Mouse (Mus musculus): ENCODE measurements around the gene Cfc1. TPM values are rescaled to one million over a fixed set of nuclear protein-coding genes. Genes with fewer than 3 reads are reported as not detected.
"Not testable (repeated sequence)": the region's sequence is repeated elsewhere in the genome, so short reads cannot be mapped to it uniquely, and the experiment has no call there.

The Cfc1 gene
- polyA plus RNA-seq, 2 experiments, result 0.40 to 1.0 TPM

GRCm38 (mm10) chr1:34513068-34513467, 22.4 kb upstream of the Cfc1 start:
- DNase-seq (ENCODE audit: low spot score) (no peak), ATAC-seq (ENCODE audit: low FRiP score, low read depth) (no peak)
- Histone ChIP-seq H3K27me3 (ENCODE audit: control insufficient read depth, insufficient read depth, low read length) (no peaks in the 10 kb centered on the region), H3K4me1 (ENCODE audit: control insufficient read depth, insufficient read depth, low read length) (peaks cover 4% of the 10 kb centered on the region; the same call in 1 of the 2 replicates), H3K27ac (replicated peaks; ENCODE audit: low read depth, low read length) (no peak overlapping the region), H3K4me3 (replicated peaks; ENCODE audit: low read length) (no peak overlapping the region), H3K9ac (ENCODE audit: low read depth, low read length, severe bottlenecking) (no peak overlapping the region), H3K9me3 (ENCODE audit: control insufficient read depth, low read length) (0 out of 2 replicates have a peak, but pooled peaks cover 3% of the 10 kb centered on the region), H3K36me3 (ENCODE audit: control insufficient read depth, insufficient read depth, low read length) (no peaks in the 10 kb centered on the region), H3K4me2 (replicated peaks; ENCODE audit: low read depth, low read length, severe bottlenecking) (no peak overlapping the region)
- WGBS, result 75% methylated on average over 4 of the region's 4 CpGs
- TF ChIP-seq POLR2A (IDR thresholded peaks at IDR 0.05; ENCODE audit: borderline replicate concordance, extremely low read depth, insufficient read depth, insufficient read length), result no peak

- TF ChIP-seq POLR2A (IDR thresholded peaks at IDR 0.05; ENCODE audit: borderline replicate concordance, extremely low read depth, insufficient read depth, insufficient read length), result no peak
- no peak overlapping the region for H3K9ac ChIP-seq (ENCODE audit: low read depth, low read length, severe bottlenecking)
- no peak overlapping the region for H3K4me2 ChIP-seq (replicated peaks; ENCODE audit: low read depth, low read length, severe bottlenecking)
- DNase-seq (ENCODE audit: low spot score), result peak; percentile 4
- WGBS, result 20% methylated on average over 5 of the region's 5 CpGs
- no peaks in the 10 kb centered on the region for H3K36me3 ChIP-seq (ENCODE audit: control insufficient read depth, insufficient read depth, low read length)
- no peak overlapping the region for H3K4me3 ChIP-seq (replicated peaks; ENCODE audit: low read length)
- 0 out of 2 replicates have a peak, but pooled peaks cover 3% of the 10 kb centered on the region for H3K9me3 ChIP-seq (ENCODE audit: control insufficient read depth, low read length)
- no peak overlapping the region for H3K27ac ChIP-seq (replicated peaks; ENCODE audit: low read depth, low read length)
- H3K4me1 ChIP-seq (ENCODE audit: control insufficient read depth, insufficient read depth, low read length), result no peaks in the 10 kb centered on the region
- ATAC-seq (ENCODE audit: low FRiP score, low read depth), result no peak
- no peaks in the 10 kb centered on the region for H3K27me3 ChIP-seq (ENCODE audit: control insufficient read depth, insufficient read depth, low read length)
Observed at GRCm38 (mm10) chr1:34516595-34516994, 18.9 kb upstream of the Cfc1 start.

GRCm38 (mm10) chr1:34517297-34517696, 18.2 kb upstream of the Cfc1 start:
- 46% methylated on average over 6 of the region's 6 CpGs for WGBS
- not testable (repeated sequence) for H3K9ac ChIP-seq (ENCODE audit: low read depth, low read length, severe bottlenecking); H3K4me3 ChIP-seq (replicated peaks; ENCODE audit: low read length); H3K27ac ChIP-seq (replicated peaks; ENCODE audit: low read depth, low read length); H3K4me1 ChIP-seq (ENCODE audit: control insufficient read depth, insufficient read depth, low read length); H3K9me3 ChIP-seq (ENCODE audit: control insufficient read depth, low read length); H3K36me3 ChIP-seq (ENCODE audit: control insufficient read depth, insufficient read depth, low read length); DNase-seq (ENCODE audit: low spot score); ATAC-seq (ENCODE audit: low FRiP score, low read depth); H3K27me3 ChIP-seq (ENCODE audit: control insufficient read depth, insufficient read depth, low read length); H3K4me2 ChIP-seq (replicated peaks; ENCODE audit: low read depth, low read length, severe bottlenecking)

GRCm38 (mm10) chr1:34517797-34518196, 17.7 kb upstream of the Cfc1 start:
- H3K36me3 ChIP-seq (ENCODE audit: control insufficient read depth, insufficient read depth, low read length); H3K4me2 ChIP-seq (replicated peaks; ENCODE audit: low read depth, low read length, severe bottlenecking); H3K4me3 ChIP-seq (replicated peaks; ENCODE audit: low read length); H3K27ac ChIP-seq (replicated peaks; ENCODE audit: low read depth, low read length); H3K9me3 ChIP-seq (ENCODE audit: control insufficient read depth, low read length); H3K9ac ChIP-seq (ENCODE audit: low read depth, low read length, severe bottlenecking); H3K27me3 ChIP-seq (ENCODE audit: control insufficient read depth, insufficient read depth, low read length); DNase-seq (ENCODE audit: low spot score); ATAC-seq (ENCODE audit: low FRiP score, low read depth); H3K4me1 ChIP-seq (ENCODE audit: control insufficient read depth, insufficient read depth, low read length): not testable (repeated sequence)
- 40% methylated on average over 1 of the region's 1 CpGs for WGBS

- Histone ChIP-seq H3K27me3 (ENCODE audit: control insufficient read depth, insufficient read depth, low read length) (no peaks in the 10 kb centered on the region), H3K4me1 (ENCODE audit: control insufficient read depth, insufficient read depth, low read length) (no peaks in the 10 kb centered on the region), H3K4me2 (replicated peaks; ENCODE audit: low read depth, low read length, severe bottlenecking) (no peak overlapping the region), H3K4me3 (replicated peaks; ENCODE audit: low read length) (no peak overlapping the region), H3K9ac (ENCODE audit: low read depth, low read length, severe bottlenecking) (no peak overlapping the region), H3K36me3 (ENCODE audit: control insufficient read depth, insufficient read depth, low read length) (no peaks in the 10 kb centered on the region), H3K27ac (replicated peaks; ENCODE audit: low read depth, low read length) (no peak overlapping the region), H3K9me3 (ENCODE audit: control insufficient read depth, low read length) (0 out of 2 replicates have a peak, but pooled peaks cover 3% of the 10 kb centered on the region)
- no peak for TF ChIP-seq POLR2A (IDR thresholded peaks at IDR 0.05; ENCODE audit: borderline replicate concordance, extremely low read depth, insufficient read depth, insufficient read length)
- WGBS, result 64% methylated on average over 1 of the region's 1 CpGs
- DNase-seq (ENCODE audit: low spot score) (no peak), ATAC-seq (ENCODE audit: low FRiP score, low read depth) (no peak)
Observed at GRCm38 (mm10) chr1:34518259-34518658, 17.2 kb upstream of the Cfc1 start.

GRCm38 (mm10) chr1:34522205-34522849, 13.1 kb upstream of the Cfc1 start:
- H3K4me3 ChIP-seq (replicated peaks; ENCODE audit: low read length), result no peak overlapping the region
- H3K9me3 ChIP-seq (ENCODE audit: control insufficient read depth, low read length), result no peaks in the 10 kb centered on the region
- H3K27ac ChIP-seq (replicated peaks; ENCODE audit: low read depth, low read length), result no peak overlapping the region
- 83% methylated on average over 6 of the region's 6 CpGs for WGBS
- ATAC-seq (ENCODE audit: low FRiP score, low read depth) (no peak), DNase-seq (ENCODE audit: low spot score) (no peak)
- H3K36me3 ChIP-seq (ENCODE audit: control insufficient read depth, insufficient read depth, low read length), result no peaks in the 10 kb centered on the region
- H3K4me2 ChIP-seq (replicated peaks; ENCODE audit: low read depth, low read length, severe bottlenecking), result no peak overlapping the region
- H3K27me3 ChIP-seq (ENCODE audit: control insufficient read depth, insufficient read depth, low read length), result no peaks in the 10 kb centered on the region
- H3K4me1 ChIP-seq (ENCODE audit: control insufficient read depth, insufficient read depth, low read length), result no peaks in the 10 kb centered on the region
- no peak for TF ChIP-seq POLR2A (IDR thresholded peaks at IDR 0.05; ENCODE audit: borderline replicate concordance, extremely low read depth, insufficient read depth, insufficient read length)
- H3K9ac ChIP-seq (ENCODE audit: low read depth, low read length, severe bottlenecking), result no peak overlapping the region
